Mouse (Mus musculus) liver, postnatal 0 days (tissue): ENCODE measurements around the gene Cbfa2t3. TPM values are rescaled to one million over a fixed set of nuclear protein-coding genes. Genes with fewer than 3 reads are reported as not detected.

Source experiments
- ATAC-seq: fragments of 200-750 bp; cut with Nextera tagmentation; 2 replicates; pipeline ENCODE4 v1.8.0; 2017; ENCODE audit warnings: mild to moderate bottlenecking, moderate library complexity
- DNase-seq: peaks from one replicate; pipeline ENCODE4 v3.0.0-alpha.2; 2016
- H3K27ac ChIP-seq: fragments of 300-500 bp; sonication (generic); 2 replicates; pipeline ENCODE4 v1.5.1; 2014; ENCODE audit warnings: antibody characterized with exemption, moderate library complexity, mild to moderate bottlenecking, low read depth
- H3K27me3 ChIP-seq: fragments of 300-500 bp; sonication (generic); 2 replicates; pipeline ENCODE4 v1.6.1; 2014; ENCODE audit warnings: low read length, control low read depth, mixed read lengths; ENCODE audit not compliant: insufficient read depth
- H3K36me3 ChIP-seq: fragments of 300-500 bp; sonication (generic); replicated peaks from 2 replicates; pipeline ENCODE4 v1.6.1; 2014; ENCODE audit warnings: mild to moderate bottlenecking, control low read depth, low read length, moderate library complexity, mixed read lengths; ENCODE audit not compliant: insufficient read depth
- H3K4me1 ChIP-seq: fragments of 300-500 bp; sonication (generic); 2 replicates; pipeline ENCODE4 v1.6.1; 2014; ENCODE audit warnings: antibody characterized with exemption, mild to moderate bottlenecking, control low read depth; ENCODE audit not compliant: insufficient read depth
- H3K4me2 ChIP-seq: fragments of 300-500 bp; sonication (generic); 2 replicates; pipeline ENCODE4 v1.6.1; 2014; ENCODE audit warnings: low read depth, mild to moderate bottlenecking, low read length, moderate library complexity, mixed read lengths
- H3K4me3 ChIP-seq: fragments of 300-500 bp; sonication (generic); 2 replicates; pipeline ENCODE4 v1.5.1; 2014; ENCODE audit warnings: low read depth, low read length
- H3K9ac ChIP-seq: fragments of 300-500 bp; sonication (generic); replicated peaks from 2 replicates; pipeline ENCODE4 v1.6.1; 2014; ENCODE audit warnings: mild to moderate bottlenecking, moderate library complexity
- H3K9me3 ChIP-seq: fragments of 300-500 bp; sonication (generic); 2 replicates; pipeline ENCODE4 v1.6.1; 2016; ENCODE audit warnings: mild to moderate bottlenecking, control low read depth, low read length, mixed read lengths
- CTCF ChIP-seq: sonication (generic); IDR thresholded peaks from 2 replicates; pipeline ENCODE4 v1.5.1; 2016; ENCODE audit warnings: antibody characterized with exemption, low read depth
- EP300 ChIP-seq: IDR thresholded peaks from 2 replicates; pipeline ENCODE4 v1.6.1; 2016; ENCODE audit warnings: antibody characterized with exemption, low read depth, mild to moderate bottlenecking
- WGBS: fragments of 180-500 bp; shearing (Covaris S2); extraction: QIAGEN DNeasy Blood & Tissue Kit; methylation state at CpG from one replicate; pipeline ENCODE4 v1.1.7; 2014; ENCODE audit not compliant: insufficient replicate concordance; 5-methylcytosine and 5-hydroxymethylcytosine counted together
- polyA plus RNA-seq: library from polyadenylated mRNA; unstranded; fragments of >200 nt; fragmentation: Nextera tagmentation; extraction: Ambion mirVana; gene quantifications from 2 replicates; pipeline ENCODE4 v1.2.1, GENCODE M21; 2015

Gene Cbfa2t3
- polyA plus RNA-seq, 1 experiment from 2014 or later: 2.4 TPM

DNA sequence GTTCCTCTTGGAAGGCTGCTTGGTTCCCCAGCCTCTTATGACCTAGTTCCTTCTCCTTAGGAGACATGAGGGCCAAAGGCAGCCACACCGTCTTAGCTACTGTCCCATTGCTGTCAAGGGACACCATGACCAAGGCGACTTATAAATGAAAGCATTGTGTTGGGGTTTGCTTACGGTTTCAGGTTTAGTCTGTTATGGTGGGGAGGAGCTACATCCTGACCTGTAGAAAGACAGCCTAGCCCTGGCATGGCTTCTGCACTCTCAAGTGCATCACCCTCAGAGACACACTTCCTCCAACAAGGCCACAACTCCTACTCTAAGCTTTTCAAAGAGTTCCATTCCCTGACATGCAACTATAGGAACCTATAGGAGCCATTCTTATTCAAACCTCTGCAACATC lies 5.7 kb upstream of the Cbfa2t3 start:
- Histone ChIP-seq H3K27me3 (0 out of 2 replicates have a peak, but pooled peaks cover 9% of the 10 kb centered on the region), H3K27ac (no peak overlapping the region), H3K9ac (no peak overlapping the region), H3K36me3 (no peaks in the 10 kb centered on the region), H3K4me3 (no peak overlapping the region), H3K4me1 (peaks cover 32% of the 10 kb centered on the region), H3K9me3 (no peaks in the 10 kb centered on the region), H3K4me2 (no peak overlapping the region)
- TF ChIP-seq EP300: no peak
- TF ChIP-seq CTCF: no peak
- DNase-seq (no peak), ATAC-seq (no peak)
- WGBS: 86% methylated on average over 3 of the region's 3 CpGs

DNA sequence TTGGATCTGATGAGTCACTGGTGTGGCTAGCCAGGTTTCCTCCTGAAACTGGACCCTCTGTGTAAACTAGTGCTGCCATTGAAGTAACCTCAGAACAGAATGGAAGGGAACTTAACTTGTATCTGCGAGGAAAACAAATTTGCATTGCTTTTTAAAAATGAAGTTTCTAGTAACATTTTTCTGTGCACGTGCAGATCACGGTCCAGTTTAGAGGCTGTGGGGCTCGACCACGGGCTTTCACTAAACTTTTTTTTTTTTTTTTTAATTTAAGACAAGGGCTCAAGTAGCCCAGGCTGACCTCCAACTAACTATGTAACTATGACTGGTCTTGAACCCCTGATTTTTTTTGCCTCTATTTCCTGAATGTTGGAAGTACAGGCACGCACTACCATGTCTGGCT lies 4.0 kb upstream of the Cbfa2t3 start:
- H3K4me2 ChIP-seq: peak overlapping the region; percentile 14; the same call in 1 of the 2 replicates

DNA sequence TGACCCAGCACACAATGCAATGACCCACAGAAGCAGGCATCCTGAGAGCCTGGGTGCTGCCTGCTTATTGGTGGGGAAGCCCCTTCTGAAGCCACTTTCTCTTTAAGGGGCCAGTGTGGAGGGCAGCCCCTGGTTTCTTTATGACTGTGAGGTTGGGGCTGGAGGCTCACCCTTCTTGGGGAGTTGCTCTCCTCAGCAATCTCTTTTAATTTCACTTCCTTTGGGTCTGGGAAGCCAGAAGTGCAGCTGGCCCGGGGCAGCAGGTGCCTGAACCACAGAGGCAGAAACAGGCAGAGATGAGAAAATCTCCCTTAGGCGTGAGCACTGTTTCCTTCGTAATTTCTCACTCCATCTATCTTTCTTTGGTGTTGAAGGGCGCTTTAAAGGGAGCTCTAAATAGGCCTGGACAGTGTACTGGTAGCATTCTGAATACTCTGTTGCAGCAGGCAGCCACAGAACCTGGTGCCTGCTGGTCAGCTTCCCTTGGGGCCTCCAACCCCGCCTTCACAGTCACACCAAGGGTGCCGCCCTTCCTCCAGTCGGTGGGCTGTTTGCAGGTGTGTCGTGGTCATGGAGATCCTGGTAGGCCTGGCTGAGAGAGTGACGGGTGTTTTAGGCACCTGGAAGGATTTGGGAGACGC lies 3.5 kb upstream of the Cbfa2t3 start:
- ATAC-seq: no peak
- Histone ChIP-seq H3K27ac (peak overlapping the region; percentile 77), H3K36me3 (no peaks in the 10 kb centered on the region), H3K9ac (no peak overlapping the region), H3K4me2 (peak overlapping the region; percentile 56; the same call in 1 of the 2 replicates), H3K27me3 (0 out of 2 replicates have a peak, but pooled peaks cover 10% of the 10 kb centered on the region), H3K9me3 (no peaks in the 10 kb centered on the region), H3K4me1 (peaks cover 52% of the 10 kb centered on the region), H3K4me3 (no peak overlapping the region)
- 26% methylated on average over 10 of the region's 10 CpGs for WGBS
- DNase-seq: no peak
- TF ChIP-seq EP300 (no peak), CTCF (no peak)

More for the DNA sequence above, 4.0 kb upstream of the Cbfa2t3 start:
- no peaks in the 10 kb centered on the region for H3K9me3 ChIP-seq
- no peaks in the 10 kb centered on the region for H3K36me3 ChIP-seq
- H3K27ac ChIP-seq: 0 out of 2 replicates have a peak overlapping the region, but pooled peaks have one; percentile 77
- DNase-seq (no peak), ATAC-seq (no peak)
- TF ChIP-seq EP300 (no peak), CTCF (no peak)
- no peak overlapping the region for H3K9ac ChIP-seq
- 51% methylated on average over 6 of the region's 6 CpGs for WGBS
- H3K4me1 ChIP-seq: peaks cover 47% of the 10 kb centered on the region
- no peak overlapping the region for H3K4me3 ChIP-seq
- 0 out of 2 replicates have a peak, but pooled peaks cover 10% of the 10 kb centered on the region for H3K27me3 ChIP-seq

DNA sequence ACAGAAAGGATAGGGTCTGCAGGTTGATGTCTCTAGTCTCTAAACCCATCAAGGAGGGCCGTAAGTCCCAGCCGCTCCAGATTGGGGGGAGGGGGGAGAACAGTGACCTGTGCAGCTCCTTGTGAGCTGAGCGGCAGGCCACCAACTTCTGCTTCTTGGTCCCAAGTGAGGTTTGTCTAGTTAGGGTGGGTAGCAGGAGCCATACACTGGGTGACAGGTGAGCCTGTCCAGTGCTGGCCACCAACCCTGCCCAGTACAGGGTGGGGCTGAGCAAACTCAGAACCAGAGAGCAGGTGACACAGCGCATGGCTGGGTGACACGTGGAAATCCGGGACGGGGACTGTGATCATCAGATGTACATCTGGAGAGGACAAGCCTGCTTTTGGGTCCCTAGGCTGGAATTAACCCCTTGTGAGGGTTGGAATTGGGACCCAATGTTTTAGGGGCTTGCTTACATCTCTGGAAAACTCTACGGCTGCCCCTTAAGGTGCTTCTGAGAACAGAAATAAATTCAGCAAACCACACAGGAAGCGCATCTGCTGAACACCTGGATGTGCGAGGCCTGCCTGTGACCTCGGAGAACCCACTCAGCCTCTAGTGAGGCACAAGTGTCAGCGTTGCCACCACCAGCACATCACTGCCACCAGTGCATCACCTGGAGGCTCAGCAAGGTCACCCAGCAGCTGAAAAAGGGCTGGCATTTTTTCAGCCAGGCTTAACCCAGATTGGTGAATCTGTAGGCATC lies 2.7 kb upstream of the Cbfa2t3 start:
- H3K36me3 ChIP-seq: no peaks in the 10 kb centered on the region
- H3K27me3 ChIP-seq: 0 out of 2 replicates have a peak, but pooled peaks cover 10% of the 10 kb centered on the region
- TF ChIP-seq CTCF (no peak), EP300 (no peak)
- peaks cover 60% of the 10 kb centered on the region for H3K4me1 ChIP-seq
- H3K4me2 ChIP-seq: peak overlapping the region; percentile 56
- no peak overlapping the region for H3K4me3 ChIP-seq
- H3K9ac ChIP-seq: peak overlapping the region; percentile 7; the same call in 1 of the 2 replicates
- no peaks in the 10 kb centered on the region for H3K9me3 ChIP-seq
- DNase-seq (no peak), ATAC-seq (no peak)
- 38% methylated on average over 12 of the region's 12 CpGs for WGBS
- H3K27ac ChIP-seq: peak overlapping the region; percentile 77

DNA sequence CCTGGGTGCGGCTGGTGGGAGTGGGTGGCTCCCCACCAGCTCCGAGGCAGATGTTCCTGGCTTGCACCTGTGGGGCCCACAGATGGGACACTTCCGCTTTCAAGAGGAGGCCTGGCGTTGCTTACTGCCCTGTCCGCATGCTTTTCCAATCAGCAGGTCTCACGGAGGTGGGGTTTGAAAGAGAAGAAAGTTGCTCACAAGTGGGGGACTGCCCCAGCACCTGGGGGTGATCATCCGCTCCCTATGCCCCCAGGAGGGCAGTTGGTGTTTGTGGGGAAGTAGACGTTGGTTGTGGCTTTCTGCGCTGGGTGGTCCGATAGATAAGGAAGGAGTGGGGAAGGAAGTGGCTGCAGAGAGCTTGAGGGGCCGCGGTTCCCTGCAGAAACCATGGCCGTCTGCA lies 1.7 kb upstream of the Cbfa2t3 start:
- Histone ChIP-seq H3K9ac (peak overlapping the region; percentile 7; the same call in 1 of the 2 replicates), H3K27me3 (0 out of 2 replicates have a peak, but pooled peaks cover 7% of the 10 kb centered on the region), H3K4me1 (peaks cover 70% of the 10 kb centered on the region), H3K27ac (peak overlapping the region; percentile 77), H3K9me3 (no peaks in the 10 kb centered on the region), H3K36me3 (no peaks in the 10 kb centered on the region), H3K4me2 (peak overlapping the region; percentile 56), H3K4me3 (peak overlapping the region; percentile 15; the same call in 1 of the 2 replicates)
- DNase-seq: peak; percentile 68
- peak; percentile 36 for ATAC-seq
- TF ChIP-seq CTCF (no peak), EP300 (peak; percentile 96)
- 21% methylated on average over 13 of the region's 13 CpGs for WGBS

DNA sequence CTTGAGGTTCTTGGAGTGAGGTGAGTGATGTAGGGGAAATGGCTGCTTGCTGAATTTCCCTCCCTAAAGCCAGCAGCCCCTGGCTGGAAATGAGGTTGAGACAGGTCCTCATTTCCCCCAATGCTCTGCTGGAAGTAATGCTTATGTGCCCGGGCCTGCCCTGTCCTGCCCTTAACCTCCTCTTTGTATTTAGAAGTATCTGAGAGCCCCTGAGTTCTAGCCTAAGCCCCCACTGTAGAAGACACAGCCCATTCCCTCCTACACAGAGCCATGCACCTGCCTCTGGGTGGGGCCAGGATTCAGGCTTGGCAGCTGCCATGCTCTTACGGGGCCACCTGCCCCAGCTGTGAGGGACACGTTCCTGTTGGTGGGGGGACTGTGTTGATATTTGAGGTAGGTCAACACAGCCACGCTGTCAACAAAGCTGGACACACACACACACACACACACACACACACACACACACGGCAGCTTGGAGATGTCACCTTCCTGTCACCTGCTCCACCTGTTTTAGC lies 598 bp downstream of the Cbfa2t3 start:
- Histone ChIP-seq H3K36me3 (no peaks in the 10 kb centered on the region), H3K27ac (peak overlapping the region; percentile 74), H3K27me3 (0 out of 2 replicates have a peak, but pooled peaks cover 7% of the 10 kb centered on the region), H3K9me3 (no peaks in the 10 kb centered on the region), H3K4me3 (peak overlapping the region; percentile 49), H3K4me2 (peak overlapping the region; percentile 83), H3K9ac (peak overlapping the region; percentile 60), H3K4me1 (peaks cover 88% of the 10 kb centered on the region)
- TF ChIP-seq CTCF (no peak), EP300 (no peak)
- DNase-seq (peak; percentile 46), ATAC-seq (no peak)
- WGBS: 6% methylated on average over 5 of the region's 5 CpGs
